Mouse (Mus musculus): ENCODE data around the gene H2-T23.

DNA sequence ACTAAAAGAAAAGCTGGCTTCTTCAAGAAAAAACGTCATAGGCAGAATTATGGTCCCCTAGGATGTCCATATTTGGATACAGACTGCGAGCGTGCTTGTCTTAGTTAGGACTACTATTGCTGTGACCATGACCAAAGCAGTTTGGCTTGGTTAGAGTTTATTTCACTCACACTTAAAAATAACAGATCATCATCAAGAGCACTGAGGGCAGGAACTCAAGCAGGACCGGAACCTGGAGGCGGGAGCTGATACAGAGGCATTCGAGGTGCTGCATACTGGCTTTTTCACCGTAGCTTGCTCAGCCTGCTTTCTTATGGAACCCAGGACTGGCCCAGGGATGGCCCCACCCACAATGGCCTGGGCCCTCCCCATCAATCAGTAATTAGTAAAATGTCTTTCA is 29.3 kb downstream of the H2-T23 start:
- TF ChIP-seq EP300 (IDR thresholded peaks at IDR 0.05; ENCODE audit: low read depth) (no peak), CTCF (IDR thresholded peaks at IDR 0.05; ENCODE audit: low read depth) (no peak)

Measured in liver, postnatal 0 days (tissue).